Mouse (Mus musculus) hindbrain, embryonic 15.5 days (tissue): Measurements from ENCODE around the gene Tff3. TPM values are rescaled to one million over a fixed set of nuclear protein-coding genes. Genes with fewer than 3 reads are reported as not detected.
A peak's percentile ranks its signal among the peaks of the same experiment; 100 is the strongest.

ENCODE experiments used
- ATAC-seq: fragments of 200-750 bp; cut with Nextera tagmentation; 2 replicates; pipeline ENCODE4 v1.8.0; 2017; ENCODE audit warnings: low read depth, moderate number of reproducible peaks, moderate TSS enrichment; ENCODE audit not compliant: low FRiP score
- H3K27ac ChIP-seq: fragments of 300-500 bp; sonication (generic); replicated peaks from 2 replicates; pipeline ENCODE4 v1.5.1; 2015; ENCODE audit warnings: mild to moderate bottlenecking, inconsistent platforms
- H3K27me3 ChIP-seq: fragments of 300-500 bp; sonication (generic); 2 replicates; pipeline ENCODE4 v1.6.1; 2015; ENCODE audit warnings: control low read depth, inconsistent platforms
- H3K36me3 ChIP-seq: fragments of 300-500 bp; sonication (generic); 2 replicates; pipeline ENCODE4 v1.6.1; 2015; ENCODE audit warnings: control low read depth, inconsistent platforms
- H3K4me1 ChIP-seq: fragments of 300-500 bp; sonication (generic); replicated peaks from 2 replicates; pipeline ENCODE4 v1.6.1; 2015; ENCODE audit warnings: control low read depth, inconsistent platforms
- H3K4me2 ChIP-seq: fragments of 300-500 bp; sonication (generic); 2 replicates; pipeline ENCODE4 v1.6.1; 2015; ENCODE audit warnings: moderate library complexity, mild to moderate bottlenecking, inconsistent platforms
- H3K4me3 ChIP-seq: fragments of 300-500 bp; sonication (generic); 2 replicates; pipeline ENCODE4 v1.5.1; 2015; ENCODE audit warnings: mild to moderate bottlenecking, inconsistent platforms
- H3K9ac ChIP-seq: fragments of 300-500 bp; sonication (generic); 2 replicates; pipeline ENCODE4 v1.6.1; 2015; ENCODE audit warnings: inconsistent platforms
- H3K9me3 ChIP-seq: fragments of 300-500 bp; sonication (generic); 2 replicates; pipeline ENCODE4 v1.6.1; 2016; ENCODE audit warnings: control low read depth, inconsistent platforms
- WGBS: fragments of 180-500 bp; shearing (Covaris S2); methylation state at CpG from one replicate; pipeline ENCODE4 v1.1.7; 2015; 5-methylcytosine and 5-hydroxymethylcytosine counted together
- polyA plus RNA-seq: library from polyadenylated mRNA; unstranded; fragments of >200 nt; fragmentation: Nextera tagmentation; extraction: Ambion mirVana; gene quantifications from 2 replicates; pipeline ENCODE4 v1.2.1, GENCODE M21; 2015

Tff3 gene
- polyA plus RNA-seq, 1 experiment from 2014 or later: 2.4 TPM

DNA sequence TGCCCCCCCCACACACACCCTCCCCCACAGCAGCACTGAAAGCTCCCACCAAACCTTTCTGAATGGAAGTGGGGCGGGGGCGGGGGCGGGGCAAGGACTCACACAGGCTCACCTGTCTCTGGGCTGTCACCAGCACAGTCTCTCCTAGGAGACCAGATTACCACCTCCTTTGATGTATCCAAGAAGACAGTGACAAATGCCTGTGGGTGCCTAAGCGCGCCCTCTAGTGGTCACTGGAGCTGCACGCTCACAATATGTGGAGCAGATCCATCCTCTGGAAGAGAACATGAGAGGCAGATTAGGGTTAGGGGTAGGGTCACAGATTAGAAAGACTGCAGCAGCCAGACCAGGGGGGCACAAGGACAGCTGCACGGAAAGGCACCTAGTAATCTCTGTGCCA, 10.0 kb downstream of the Tff3 start:
- H3K4me1 ChIP-seq: no peaks in the 10 kb centered on the region
- no peak overlapping the region for H3K4me2 ChIP-seq
- no peaks in the 10 kb centered on the region for H3K27me3 ChIP-seq
- H3K4me3 ChIP-seq: no peak overlapping the region
- no peak overlapping the region for H3K27ac ChIP-seq
- no peak overlapping the region for H3K9ac ChIP-seq
- peak; percentile 62; the same call in 1 of the 2 replicates for ATAC-seq
- H3K9me3 ChIP-seq: peaks cover 6% of the 10 kb centered on the region; the same call in 1 of the 2 replicates
- no peaks in the 10 kb centered on the region; the same call in 1 of the 2 replicates for H3K36me3 ChIP-seq
- WGBS: 6% methylated on average over 7 of the region's 7 CpGs

DNA sequence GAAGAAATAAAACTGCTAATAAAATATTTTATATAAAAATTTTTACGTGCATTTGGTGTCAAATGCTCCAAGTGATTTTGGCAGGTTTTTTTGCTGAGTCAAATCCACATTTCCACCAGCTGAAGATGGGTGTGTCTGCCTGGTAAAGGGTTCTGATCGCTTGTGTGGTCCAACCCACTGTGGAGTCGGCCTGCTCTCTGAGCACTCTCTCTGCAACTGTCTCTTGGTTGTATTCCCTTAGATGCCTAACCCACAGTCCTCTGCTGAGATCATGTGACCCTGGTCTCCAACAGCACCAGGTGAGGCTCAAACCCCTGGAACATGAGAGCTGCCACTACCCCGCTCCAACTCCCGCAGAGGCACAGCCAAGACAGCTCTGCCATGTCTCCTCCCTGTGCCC, 11.5 kb downstream of the Tff3 start:
- no peak overlapping the region for H3K4me3 ChIP-seq
- 87% methylated on average over 5 of the region's 5 CpGs for whole genome bisulfite sequencing
- 0 out of 2 replicates have a peak, but pooled peaks cover 4% of the 10 kb centered on the region for H3K4me1 ChIP-seq
- H3K9ac ChIP-seq: no peak overlapping the region
- no peak for ATAC-seq
- no peaks in the 10 kb centered on the region for H3K9me3 ChIP-seq
- no peak overlapping the region for H3K4me2 ChIP-seq
- H3K27ac ChIP-seq: no peak overlapping the region
- peaks cover 8% of the 10 kb centered on the region; the same call in 1 of the 2 replicates for H3K36me3 ChIP-seq
- H3K27me3 ChIP-seq: no peaks in the 10 kb centered on the region

DNA sequence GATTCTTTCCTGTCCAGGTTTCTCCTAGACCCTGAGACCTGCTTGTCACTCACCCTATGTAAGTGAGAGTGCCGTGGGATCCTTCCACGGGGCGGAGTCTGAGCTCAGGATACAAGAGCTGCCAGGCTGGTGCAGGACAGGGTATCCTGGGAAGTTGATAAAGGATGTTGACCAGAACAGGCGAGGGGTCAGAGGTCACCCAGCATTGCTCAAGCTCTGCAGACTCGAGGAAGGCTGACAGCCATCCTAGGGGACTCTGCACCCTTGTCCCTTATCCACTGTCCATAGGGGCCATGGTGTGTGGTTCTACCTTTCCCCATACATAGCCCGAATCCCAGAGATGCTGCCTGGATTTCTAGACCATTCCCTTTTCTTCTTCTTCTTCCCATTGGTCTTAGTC, 13.4 kb downstream of the Tff3 start:
- Histone ChIP-seq H3K9ac (no peak overlapping the region), H3K4me1 (0 out of 2 replicates have a peak, but pooled peaks cover 4% of the 10 kb centered on the region), H3K36me3 (peaks cover 21% of the 10 kb centered on the region), H3K27me3 (no peaks in the 10 kb centered on the region), H3K4me3 (no peak overlapping the region), H3K9me3 (no peaks in the 10 kb centered on the region), H3K27ac (no peak overlapping the region), H3K4me2 (no peak overlapping the region)
- ATAC-seq: no peak
- WGBS: 70% methylated on average over 6 of the region's 6 CpGs

DNA sequence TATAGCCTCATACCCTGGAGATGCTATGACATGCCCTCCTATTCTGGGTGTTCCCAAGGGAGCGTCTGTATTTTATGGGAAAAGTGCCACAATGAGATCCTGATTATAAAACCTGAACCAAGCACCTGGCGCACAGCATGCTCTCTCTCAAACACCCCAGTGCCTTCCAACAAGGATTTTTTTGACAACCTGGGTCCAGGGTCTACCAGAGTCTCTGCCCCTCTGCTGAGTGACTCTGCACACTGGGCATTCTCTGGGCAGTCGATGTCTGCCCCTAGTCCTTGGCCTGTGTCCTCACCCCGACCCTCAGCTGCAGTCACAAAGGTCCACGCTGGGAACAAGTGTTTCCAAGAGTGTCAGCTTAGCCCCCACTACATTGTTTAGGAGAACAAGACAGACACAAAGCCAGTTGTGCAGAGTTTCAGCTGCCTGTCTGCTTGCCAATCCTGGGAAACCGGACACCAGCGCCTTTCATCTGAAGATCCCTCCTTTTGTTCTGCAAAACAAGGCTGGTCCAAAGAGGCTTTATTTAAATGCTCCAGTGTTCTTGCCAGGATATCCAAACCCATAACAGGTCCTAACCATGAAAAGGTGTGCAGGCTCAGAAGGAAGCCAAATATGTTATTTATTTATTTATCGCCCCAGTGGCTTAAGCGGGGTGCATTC, 16.1 kb downstream of the Tff3 start:
- H3K4me2 ChIP-seq: no peak overlapping the region
- H3K9ac ChIP-seq: no peak overlapping the region
- H3K27me3 ChIP-seq: no peaks in the 10 kb centered on the region
- H3K9me3 ChIP-seq: no peaks in the 10 kb centered on the region
- H3K36me3 ChIP-seq: peaks cover 38% of the 10 kb centered on the region
- WGBS: 30% methylated on average over 9 of the region's 9 CpGs
- no peak overlapping the region for H3K4me3 ChIP-seq
- H3K4me1 ChIP-seq: 0 out of 2 replicates have a peak, but pooled peaks cover 4% of the 10 kb centered on the region
- ATAC-seq: no peak
- no peak overlapping the region for H3K27ac ChIP-seq

DNA sequence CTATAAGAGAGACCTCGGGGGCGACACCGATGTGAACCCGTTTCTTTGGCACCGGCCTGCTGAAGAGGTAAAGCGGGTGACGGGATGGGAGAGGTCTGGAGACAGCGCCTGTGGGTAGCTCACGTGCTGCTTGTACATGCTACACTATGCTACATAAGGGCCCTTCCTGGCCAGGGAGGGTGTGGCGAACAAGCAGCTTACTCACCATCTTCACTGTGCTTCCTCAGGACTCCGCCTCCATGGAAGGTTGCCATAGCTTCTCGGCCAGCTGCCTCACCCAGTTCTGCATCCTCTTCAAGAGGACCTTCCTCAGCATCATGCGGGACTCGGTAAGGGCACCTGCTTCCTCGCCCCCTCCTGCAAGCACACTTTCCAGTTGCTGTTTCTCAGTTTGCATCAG, 21.1 kb downstream of the Tff3 start:
- Histone ChIP-seq H3K27ac (no peak overlapping the region), H3K27me3 (no peaks in the 10 kb centered on the region), H3K4me3 (no peak overlapping the region), H3K36me3 (peaks cover 43% of the 10 kb centered on the region), H3K4me2 (no peak overlapping the region), H3K9me3 (no peaks in the 10 kb centered on the region), H3K4me1 (0 out of 2 replicates have a peak, but pooled peaks cover 1% of the 10 kb centered on the region), H3K9ac (no peak overlapping the region)
- no peak for ATAC-seq
- WGBS: 93% methylated on average over 15 of the region's 15 CpGs

DNA sequence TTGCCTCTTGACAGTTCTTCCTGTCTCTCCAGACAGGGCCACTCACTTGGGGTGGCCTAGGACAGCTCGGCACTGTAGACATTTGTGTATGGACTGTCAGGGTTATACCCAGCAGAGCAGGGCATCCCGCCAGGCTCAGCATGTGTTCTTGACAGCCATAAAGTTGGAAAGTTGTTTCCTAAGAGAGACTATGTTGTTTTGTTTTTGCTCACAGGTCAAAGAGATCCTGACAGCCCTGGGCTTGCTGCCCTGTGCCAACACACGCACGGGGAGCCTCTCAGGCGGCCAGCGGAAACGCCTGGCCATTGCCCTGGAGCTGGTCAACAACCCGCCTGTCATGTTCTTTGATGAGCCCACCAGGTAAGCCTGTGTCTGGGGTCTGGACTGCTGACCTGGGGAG, 25.6 kb downstream of the Tff3 start:
- no peak for ATAC-seq
- no peak overlapping the region for H3K4me2 ChIP-seq
- H3K36me3 ChIP-seq: peaks cover 16% of the 10 kb centered on the region
- no peaks in the 10 kb centered on the region for H3K9me3 ChIP-seq
- 75% methylated on average over 8 of the region's 8 CpGs for WGBS
- no peak overlapping the region for H3K4me3 ChIP-seq
- no peaks in the 10 kb centered on the region for H3K4me1 ChIP-seq
- H3K27ac ChIP-seq: no peak overlapping the region
- H3K27me3 ChIP-seq: no peaks in the 10 kb centered on the region
- no peak overlapping the region for H3K9ac ChIP-seq

DNA sequence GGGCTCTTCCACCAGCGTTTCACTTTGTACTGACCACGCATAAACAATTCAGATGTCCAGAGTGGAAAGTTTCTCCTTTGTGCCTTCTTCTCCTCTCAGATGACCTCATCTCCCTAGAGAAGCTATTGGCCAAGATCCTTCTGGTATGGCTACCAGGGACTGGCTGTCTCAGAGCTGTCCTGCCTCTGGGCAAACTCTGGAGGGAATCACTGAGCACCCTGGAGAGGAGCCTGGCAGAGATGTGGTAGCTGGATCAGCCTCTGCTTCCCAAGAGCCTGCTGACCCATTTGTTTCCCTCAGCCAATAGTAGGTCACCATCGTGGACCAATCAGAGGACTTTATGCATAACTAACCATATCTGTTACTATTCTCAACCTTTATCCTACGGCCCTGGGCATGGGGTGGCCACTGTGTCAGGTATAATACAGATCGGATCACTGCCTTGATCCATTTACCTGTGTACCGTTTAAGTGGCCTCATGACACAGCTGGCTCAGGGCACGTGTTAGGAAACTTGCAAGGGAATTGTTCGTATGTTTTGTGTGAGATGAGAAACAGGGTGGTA, 26.4 kb downstream of the Tff3 start:
- no peak for ATAC-seq
- H3K27ac ChIP-seq: no peak overlapping the region
- no peaks in the 10 kb centered on the region for H3K27me3 ChIP-seq
- 94% methylated on average over 8 of the region's 8 CpGs for WGBS
- H3K4me2 ChIP-seq: no peak overlapping the region
- H3K9me3 ChIP-seq: no peaks in the 10 kb centered on the region
- no peak overlapping the region for H3K4me3 ChIP-seq
- H3K4me1 ChIP-seq: no peaks in the 10 kb centered on the region
- peaks cover 11% of the 10 kb centered on the region for H3K36me3 ChIP-seq
- no peak overlapping the region for H3K9ac ChIP-seq

DNA sequence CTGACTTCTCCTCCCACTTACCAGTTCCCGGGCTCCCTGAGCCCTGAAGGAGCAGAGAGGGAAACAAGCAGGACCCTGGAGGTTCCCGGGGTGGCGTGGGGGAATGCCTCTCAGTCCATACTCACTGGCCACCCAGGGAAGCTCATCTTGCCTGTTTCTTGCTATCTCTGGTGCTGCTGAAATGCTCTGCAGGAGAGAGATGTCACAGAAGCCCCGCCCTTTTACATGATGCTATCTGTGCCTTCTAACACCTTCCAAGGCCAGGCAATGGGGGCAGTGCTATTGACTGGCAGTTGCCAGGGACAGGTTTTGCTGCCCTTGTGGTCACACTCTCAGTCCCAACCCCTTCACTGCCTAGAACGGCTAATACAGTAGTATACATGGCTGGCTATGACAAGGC, 30.7 kb downstream of the Tff3 start:
- Histone ChIP-seq H3K27ac (no peak overlapping the region), H3K36me3 (peaks cover 18% of the 10 kb centered on the region), H3K27me3 (no peaks in the 10 kb centered on the region), H3K4me2 (no peak overlapping the region), H3K4me3 (no peak overlapping the region), H3K4me1 (no peaks in the 10 kb centered on the region), H3K9me3 (no peaks in the 10 kb centered on the region), H3K9ac (no peak overlapping the region)
- 89% methylated on average over 5 of the region's 5 CpGs for WGBS
- ATAC-seq: no peak

DNA sequence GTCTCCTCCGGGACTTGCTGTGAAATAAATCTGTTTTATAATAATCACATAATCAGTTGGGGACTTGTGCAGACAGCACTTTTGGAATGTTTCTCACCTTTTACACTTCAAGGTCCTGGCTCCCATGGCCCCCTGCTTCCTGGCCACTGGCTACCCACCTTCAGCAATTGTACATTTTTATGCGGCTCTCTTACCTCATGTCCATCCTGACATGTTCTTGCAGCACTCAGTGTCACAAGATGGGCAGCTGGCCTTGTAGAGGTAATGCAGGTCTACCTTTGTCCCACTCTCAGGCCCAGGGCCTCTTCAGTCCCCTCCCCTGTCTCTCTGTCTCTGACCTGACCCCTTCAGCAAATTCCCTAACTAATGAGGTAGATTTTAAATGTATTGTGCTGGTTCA, 32.6 kb downstream of the Tff3 start:
- no peak overlapping the region for H3K27ac ChIP-seq
- no peaks in the 10 kb centered on the region for H3K4me1 ChIP-seq
- 97% methylated on average over 2 of the region's 2 CpGs for WGBS
- no peaks in the 10 kb centered on the region for H3K27me3 ChIP-seq
- no peak overlapping the region for H3K4me3 ChIP-seq
- no peak overlapping the region for H3K4me2 ChIP-seq
- ATAC-seq: no peak
- no peaks in the 10 kb centered on the region for H3K9me3 ChIP-seq
- no peak overlapping the region for H3K9ac ChIP-seq
- H3K36me3 ChIP-seq: peaks cover 23% of the 10 kb centered on the region

DNA sequence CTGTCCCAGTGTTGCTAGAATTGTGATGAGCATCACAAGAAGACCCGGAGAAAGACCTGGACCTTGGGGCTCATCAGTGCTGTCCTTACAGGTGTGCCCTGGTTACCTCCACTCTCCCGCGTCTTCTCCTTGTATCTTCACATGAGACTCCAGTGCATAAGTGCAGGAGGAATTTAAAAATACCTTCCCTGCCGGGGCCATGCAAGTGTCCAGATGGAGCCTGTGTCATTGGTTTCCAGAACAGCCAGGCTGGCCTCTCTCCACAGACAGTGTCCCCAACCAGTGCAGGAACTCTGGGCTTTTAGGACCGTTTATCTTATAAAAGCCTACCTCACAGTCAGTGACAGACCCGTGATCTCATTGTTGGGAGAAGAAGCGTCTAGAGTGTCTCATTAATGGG, 33.9 kb downstream of the Tff3 start:
- Histone ChIP-seq H3K4me3 (no peak overlapping the region), H3K9ac (no peak overlapping the region), H3K4me2 (no peak overlapping the region), H3K36me3 (peaks cover 23% of the 10 kb centered on the region), H3K27ac (no peak overlapping the region), H3K9me3 (no peaks in the 10 kb centered on the region), H3K27me3 (no peaks in the 10 kb centered on the region), H3K4me1 (peaks cover 10% of the 10 kb centered on the region)
- 83% methylated on average over 7 of the region's 7 CpGs for WGBS
- ATAC-seq: no peak

DNA sequence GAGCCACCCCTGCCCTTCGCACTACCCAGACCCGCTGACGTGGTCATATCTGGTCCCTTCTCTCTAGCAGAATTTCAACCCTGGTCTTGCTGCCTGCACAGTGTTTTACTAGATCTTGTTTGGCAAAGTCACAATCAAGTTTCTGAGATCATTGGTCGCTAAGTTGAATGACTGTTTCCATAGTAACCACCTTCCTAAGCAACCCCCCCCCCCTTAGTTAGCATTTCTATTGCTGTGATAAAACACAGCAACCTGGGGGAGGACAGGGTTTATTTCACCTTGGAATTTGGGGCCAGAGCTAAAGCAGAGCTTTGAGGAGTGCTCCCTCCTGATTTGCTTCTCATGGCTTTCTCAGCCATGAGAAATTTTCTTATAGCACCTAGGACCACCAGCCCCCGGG, 34.7 kb downstream of the Tff3 start:
- 56% methylated on average over 5 of the region's 5 CpGs for WGBS
- ATAC-seq: no peak
- no peak overlapping the region for H3K27ac ChIP-seq

DNA sequence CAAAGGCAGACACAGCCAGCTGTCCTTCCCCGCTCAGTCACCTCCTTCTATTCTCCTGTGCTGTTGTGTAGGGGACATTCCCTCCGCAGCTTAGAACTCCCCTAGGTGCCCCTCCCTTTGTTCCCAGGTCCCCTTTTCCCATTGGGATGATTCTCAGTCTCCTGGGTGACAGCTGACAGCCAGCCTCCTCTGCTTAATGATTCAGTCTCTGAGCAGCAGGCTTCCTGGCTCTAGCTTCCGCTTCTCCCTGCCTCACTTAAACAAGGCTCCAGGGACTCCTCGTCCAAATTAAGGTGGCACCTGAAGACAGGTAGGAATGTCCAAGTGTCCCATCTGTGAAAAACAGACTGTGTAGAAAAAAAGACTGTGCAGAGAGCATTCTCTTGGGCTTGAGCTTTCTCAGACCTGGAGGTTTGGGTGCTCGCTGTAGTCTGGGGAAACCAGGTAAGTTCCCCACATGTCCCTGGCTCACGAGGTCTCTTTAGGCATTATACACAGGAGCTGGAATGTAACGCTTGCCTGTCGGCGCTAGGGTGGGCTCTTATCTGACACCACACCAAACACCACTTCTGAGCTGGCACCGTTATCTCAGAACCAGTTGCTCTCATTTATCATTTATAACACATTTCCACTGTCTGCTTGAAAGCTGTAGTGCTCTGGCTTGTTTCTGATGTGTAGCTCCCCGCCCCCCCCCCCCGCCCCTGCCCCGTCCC, 38.3 kb downstream of the Tff3 start:
- H3K4me2 ChIP-seq: 0 out of 2 replicates have a peak overlapping the region, but pooled peaks have one; percentile 1
- no peaks in the 10 kb centered on the region for H3K27me3 ChIP-seq
- H3K27ac ChIP-seq: peak overlapping the region; percentile 20; the same call in 1 of the 2 replicates
- H3K9me3 ChIP-seq: no peaks in the 10 kb centered on the region
- H3K36me3 ChIP-seq: peaks cover 12% of the 10 kb centered on the region
- 39% methylated on average over 13 of the region's 13 CpGs for WGBS
- 0 out of 2 replicates have a peak, but pooled peaks have one; percentile 11 for ATAC-seq
- no peak overlapping the region for H3K9ac ChIP-seq
- peaks cover 38% of the 10 kb centered on the region for H3K4me1 ChIP-seq
- H3K4me3 ChIP-seq: no peak overlapping the region

More for the DNA sequence above, 34.7 kb downstream of the Tff3 start:
- no peaks in the 10 kb centered on the region for H3K27me3 ChIP-seq
- no peak overlapping the region for H3K4me2 ChIP-seq
- no peaks in the 10 kb centered on the region for H3K9me3 ChIP-seq
- H3K4me3 ChIP-seq: no peak overlapping the region
- H3K4me1 ChIP-seq: peaks cover 18% of the 10 kb centered on the region
- H3K9ac ChIP-seq: no peak overlapping the region
- peaks cover 23% of the 10 kb centered on the region for H3K36me3 ChIP-seq
